Mouse (Mus musculus) thymus, postnatal 25 days (tissue): ENCODE results near the gene Sp8.

Experiments
- DNase-seq: peaks from one replicate; pipeline ENCODE4 v3.0.0; 2022

Gene Sp8

DNA sequence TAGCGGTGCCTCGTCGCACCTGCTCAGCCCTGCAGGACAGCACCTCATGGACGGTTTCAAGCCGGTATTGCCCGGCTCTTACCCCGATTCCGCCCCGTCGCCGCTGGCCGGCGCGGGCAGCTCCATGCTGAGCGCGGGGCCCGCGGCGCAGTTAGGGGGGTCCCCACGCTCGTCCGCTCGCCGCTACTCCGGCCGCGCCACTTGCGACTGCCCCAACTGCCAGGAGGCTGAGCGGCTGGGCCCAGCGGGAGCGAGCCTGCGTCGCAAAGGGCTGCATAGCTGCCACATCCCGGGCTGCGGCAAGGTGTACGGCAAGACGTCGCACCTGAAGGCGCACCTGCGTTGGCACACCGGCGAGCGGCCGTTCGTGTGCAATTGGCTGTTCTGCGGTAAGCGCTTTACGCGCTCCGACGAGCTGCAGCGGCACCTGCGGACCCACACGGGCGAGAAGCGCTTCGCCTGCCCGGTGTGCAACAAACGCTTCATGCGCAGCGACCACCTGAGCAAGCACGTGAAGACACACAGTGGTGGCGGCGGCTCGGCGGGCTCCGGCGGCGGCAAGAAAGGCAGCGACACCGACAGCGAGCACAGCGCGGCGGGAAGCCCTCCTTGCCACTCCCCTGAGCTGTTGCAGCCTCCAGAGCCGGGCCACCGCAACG, 3.2 kb downstream of the Sp8 start:
- no peak for DNase-seq

DNA sequence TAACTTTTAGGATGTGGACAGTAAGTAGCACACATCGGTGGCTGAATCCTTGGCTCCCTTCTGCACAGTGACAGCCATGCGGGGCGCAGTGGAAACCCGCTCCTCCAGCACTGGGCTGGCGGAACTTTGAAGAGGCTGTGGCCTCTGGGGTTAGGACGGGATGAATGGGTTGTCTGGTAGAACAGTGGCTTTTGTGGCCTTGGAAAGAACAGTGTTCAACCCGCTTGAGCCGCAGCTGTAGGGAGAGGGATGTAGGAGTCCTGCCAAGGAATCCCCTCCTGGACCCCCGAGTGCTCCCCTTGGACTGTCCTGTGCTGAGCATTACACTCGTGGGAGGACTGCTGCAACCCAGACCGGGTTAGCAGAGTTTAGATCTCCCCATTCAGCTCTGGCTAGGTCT, 3.9 kb downstream of the Sp8 start:
- no peak for DNase-seq

DNA sequence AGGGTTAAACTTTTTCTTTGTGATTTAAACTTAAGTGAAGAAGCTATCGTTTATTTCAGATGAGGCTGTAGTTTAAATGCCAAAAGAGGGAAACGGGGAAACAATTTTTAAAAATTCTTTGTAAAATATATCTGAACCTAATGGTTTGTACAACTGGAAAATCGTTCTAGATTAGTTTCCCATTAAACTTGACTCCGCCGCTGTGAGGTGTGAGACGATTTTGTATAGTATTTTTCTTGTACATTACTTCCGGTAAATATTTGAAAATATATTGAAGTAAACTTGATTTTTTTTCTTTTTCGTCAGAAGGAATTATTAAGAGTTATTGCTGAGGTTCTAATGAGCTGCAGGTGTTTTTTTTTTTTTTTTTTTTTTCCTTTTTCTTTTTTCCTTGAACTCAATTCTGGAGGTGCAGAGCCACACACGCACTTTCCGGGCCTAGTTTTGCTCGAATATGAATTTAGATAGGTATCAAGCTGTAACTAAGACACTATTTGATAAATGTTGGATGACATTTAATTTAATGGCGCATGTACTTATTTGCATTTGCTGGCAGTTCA, 4.8 kb downstream of the Sp8 start:
- no peak for DNase-seq

DNA sequence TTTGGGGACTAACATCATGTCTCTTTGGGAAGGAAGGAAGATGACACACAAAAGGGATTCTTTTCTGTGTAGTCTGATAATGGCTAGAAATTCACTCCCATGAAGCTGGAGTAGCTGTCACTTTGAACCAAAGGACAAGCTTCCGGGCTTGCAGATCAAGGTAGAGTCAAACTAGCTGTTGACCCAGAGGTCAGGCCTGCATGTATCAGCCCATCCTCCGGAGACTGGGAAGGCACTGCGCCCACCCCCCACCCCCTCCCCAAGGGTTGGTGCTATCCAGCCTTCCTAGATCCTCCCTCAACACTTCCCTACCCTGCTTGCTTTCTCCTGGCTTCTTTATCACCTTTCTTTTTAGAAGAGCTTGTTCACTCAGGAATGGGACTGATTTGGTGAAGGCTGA, 7.2 kb downstream of the Sp8 start:
- DNase-seq = no peak

DNA sequence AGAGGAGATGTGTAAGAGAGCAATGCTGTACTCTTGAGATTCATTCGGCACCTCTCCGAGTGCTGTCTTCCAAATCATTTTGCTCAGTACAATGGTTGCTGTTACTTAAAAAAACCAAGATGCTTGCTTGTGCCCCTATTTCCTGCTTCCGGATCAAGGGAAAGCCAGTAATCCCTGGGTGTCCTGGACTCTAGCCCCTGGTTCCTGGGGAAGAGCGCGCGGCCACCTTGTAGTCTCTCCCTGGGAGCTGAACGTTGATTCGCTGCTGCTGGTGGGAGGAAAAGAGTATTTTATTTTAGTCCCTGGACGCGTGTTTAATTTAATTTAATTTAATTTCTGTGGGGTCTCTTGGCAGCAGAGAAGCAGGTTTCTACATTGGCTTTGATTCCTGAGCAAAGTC, 8.3 kb downstream of the Sp8 start:
- no peak for DNase-seq

DNA sequence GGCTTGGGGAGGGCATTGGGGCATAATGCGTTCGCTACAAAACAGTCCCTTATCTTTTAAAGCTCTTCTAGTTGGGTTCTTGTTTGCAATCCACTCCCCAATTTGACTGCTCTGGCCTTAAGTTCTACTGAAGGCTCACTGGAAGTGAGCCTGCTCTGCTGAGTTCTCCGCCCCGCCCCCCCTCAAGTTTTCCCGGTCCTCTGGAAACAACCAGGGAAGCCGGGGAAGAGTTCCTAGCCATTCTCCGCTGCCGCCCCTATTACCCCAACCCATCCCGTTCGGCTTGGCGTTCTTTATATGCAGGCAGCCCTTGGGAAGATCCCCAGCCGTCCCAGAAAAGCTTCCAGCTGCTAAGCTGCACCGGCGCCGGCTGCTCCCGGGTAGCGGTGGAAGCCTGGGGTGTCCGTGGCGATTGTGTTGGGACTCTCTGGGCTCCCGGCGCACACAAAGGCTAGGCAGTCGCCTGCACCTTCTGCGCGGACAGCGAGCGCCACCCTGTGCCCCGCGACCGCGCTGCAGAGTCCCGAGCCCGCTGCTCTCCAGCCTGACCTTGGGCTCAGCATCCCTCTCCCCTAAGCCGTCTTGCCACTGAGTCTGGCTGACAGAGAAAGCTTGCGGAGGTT, 8.8 kb downstream of the Sp8 start:
- peak; percentile 36 for DNase-seq

DNA sequence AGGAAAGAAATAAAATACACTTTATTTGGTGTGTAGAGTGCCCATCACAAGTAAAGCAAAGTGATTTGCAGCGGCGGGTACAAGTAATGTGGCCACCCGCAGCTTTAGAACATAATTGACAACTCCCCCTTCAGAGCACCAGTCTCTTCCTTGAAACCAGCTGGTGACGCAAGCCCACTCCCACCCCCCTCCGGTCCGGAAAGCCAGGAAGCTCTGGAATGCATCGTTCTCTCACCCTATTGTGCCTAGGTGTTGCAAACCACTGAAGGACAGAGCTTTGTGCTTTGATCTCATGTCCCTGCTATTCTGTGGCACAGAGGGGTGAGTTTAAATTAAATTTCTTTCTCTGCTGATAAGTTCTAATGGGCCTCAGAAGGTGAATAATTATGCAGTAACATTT, 10.0 kb downstream of the Sp8 start:
- DNase-seq = no peak

DNA sequence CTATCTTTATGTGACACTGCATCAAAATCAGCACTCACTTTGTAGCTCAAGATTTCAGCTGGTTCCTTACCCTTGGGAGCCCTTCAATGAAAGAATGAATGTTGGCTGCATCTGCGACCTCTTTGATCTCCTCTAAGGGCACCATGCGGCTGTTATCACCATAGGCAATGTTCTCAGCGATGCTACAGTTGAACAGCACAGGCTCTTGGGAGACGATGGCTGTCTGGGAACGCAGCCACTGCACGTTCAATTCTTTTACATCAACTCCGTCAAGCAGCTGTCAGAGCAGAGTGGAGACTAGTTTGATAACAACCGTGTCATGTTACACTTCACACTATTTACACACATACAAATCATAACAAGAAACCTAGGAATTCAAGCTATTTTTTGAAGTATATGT, 26.5 kb downstream of the Sp8 start:
- no peak for DNase-seq

DNA sequence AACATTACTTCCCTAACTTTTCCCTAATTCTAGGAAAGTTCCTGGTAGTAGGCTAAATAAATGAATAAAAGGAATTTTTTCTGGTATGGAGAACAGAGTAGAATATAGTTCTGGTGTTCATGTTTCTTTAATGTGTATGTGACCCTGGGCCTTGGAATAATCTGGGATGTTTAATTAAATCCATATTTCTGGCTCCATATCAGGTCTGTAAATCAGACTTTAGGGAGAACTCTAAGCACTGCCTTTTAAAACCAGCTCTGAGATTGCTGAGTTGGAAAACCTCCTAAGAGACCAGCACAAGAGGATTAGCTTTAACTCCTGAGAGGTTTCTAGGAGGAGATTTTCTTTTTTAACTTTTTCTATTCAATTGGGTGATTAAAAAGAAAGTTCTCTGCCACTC, 36.7 kb downstream of the Sp8 start:
- no peak for DNase-seq

DNA sequence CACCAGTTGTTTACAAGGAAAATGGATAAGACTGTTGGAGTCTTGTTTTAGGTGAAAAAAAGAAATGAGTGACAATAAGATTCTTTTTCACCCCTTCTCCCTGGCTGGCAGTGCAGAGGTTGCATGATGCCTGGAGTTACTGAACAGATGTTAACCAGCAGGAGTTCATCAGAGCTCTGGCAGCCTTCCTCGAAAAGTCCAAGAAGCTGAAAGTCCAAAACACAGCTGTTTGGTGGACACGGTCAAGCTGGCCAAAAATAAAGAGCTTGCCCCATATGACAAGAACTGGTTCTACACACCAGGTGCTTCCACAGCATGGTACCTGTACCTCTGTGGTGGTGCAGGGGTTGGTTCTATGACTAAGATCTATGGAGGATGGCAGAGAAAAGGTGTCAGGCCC, 41.8 kb downstream of the Sp8 start:
- DNase-seq = no peak
